Mouse (Mus musculus): ENCODE results near the gene Fam243. TPM values are rescaled to one million over a fixed set of nuclear protein-coding genes. Genes with fewer than 3 reads are reported as not detected.

Gene Fam243
- total and polyA plus RNA-seq, 3 experiments: not detected

DNA sequence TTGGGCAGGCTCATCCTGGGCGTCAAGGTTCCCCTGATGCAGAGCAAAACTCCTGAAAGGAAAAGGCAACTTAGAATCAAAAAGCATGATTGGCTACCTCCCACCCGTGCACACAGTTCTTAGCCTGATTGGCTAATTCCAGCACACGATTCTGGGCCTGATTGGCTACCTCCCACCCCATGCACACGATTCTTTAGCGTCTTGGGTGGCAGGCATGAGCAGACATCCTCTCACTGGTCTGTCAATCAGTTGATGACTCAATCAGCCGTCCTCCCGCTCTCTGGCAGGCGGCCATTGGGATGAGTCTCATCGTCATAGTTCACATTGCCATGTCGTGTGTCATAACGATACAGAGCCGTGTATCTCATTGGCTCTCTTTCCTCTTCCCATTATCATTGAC, 27.7 kb upstream of the Fam243 start:
- Histone ChIP-seq H3K36me3 (ENCODE audit: control insufficient read depth in 1 of 2, insufficient read depth in 2 of 2, low read length in 2 of 2) (peaks cover 0 to 2% of the 10 kb centered on the region in 2 experiments; a peak in 1 of 4 replicates), H3K79me2 (ENCODE audit: control insufficient read depth, insufficient read depth, low read length, poor library complexity) (no peaks in the 10 kb centered on the region), H3K4me1 (ENCODE audit: control insufficient read depth in 1 of 2, insufficient read depth in 2 of 2, low read length in 2 of 2) (peaks cover 0 to 5% of the 10 kb centered on the region in 2 experiments; a peak in 3 of 4 replicates), H3K9me3 (replicated peaks; ENCODE audit: insufficient read depth, low read length) (no peaks in the 10 kb centered on the region), H3K9ac (ENCODE audit: control insufficient read depth, low read depth, low read length, poor library complexity, severe bottlenecking) (no peak overlapping the region), H3K27ac (ENCODE audit: control insufficient read depth, low read depth, low read length) (no peak overlapping the region), H3K27me3 (ENCODE audit: control insufficient read depth in 1 of 2, insufficient read depth in 2 of 2, low read length in 2 of 2) (peaks cover 0 to 4% of the 10 kb centered on the region in 2 experiments; a peak in 2 of 4 replicates), H3K4me3 (ENCODE audit: control insufficient read depth in 1 of 2, insufficient read depth in 1 of 2, low read depth in 2 of 2, low read length in 2 of 2) (no peak overlapping the region)
- peak; percentile 20 for DNase-seq (ENCODE audit: low read depth, low spot score)
- TF ChIP-seq ZMIZ1 (IDR thresholded peaks at IDR 0.05; ENCODE audit: low read depth, low read length) (no peak), GABPA (IDR thresholded peaks at IDR 0.05; ENCODE audit: low read depth, low read length) (no peak), TAL1 (IDR thresholded peaks at IDR 0.05; ENCODE audit: low read length) (no peak)

DNA sequence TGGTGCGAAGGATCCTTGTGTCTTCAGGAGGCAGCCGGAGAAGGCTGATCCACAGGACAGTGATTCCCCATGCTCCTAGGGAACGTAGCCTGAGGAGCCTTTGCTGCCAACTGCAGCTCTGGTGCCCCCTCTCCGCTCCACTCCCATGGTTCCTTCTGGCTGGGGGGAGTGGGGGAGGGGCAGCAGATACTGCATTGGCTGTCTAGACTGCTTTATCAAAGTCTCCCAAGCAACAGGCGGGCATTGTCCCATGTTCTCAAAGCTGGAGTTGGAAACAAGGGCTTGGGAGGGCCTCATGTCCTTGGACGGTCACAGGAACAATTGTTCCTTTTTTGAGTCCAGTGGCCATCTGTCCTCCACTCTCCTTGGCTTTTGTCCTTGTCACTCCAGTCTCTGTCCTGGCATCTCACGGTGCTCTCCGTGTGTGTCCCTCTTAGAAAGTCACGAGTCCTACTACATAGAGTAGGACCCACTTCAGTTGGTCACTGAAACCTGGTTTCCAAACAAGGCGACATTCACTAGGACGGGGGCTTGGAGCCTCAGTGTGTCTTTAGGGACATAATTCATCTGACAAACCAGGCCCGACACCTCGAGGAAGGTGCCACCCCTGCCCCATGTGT, 25.2 kb upstream of the Fam243 start:
- H3K27me3 ChIP-seq (ENCODE audit: control insufficient read depth in 1 of 2, insufficient read depth in 2 of 2, low read length in 2 of 2): no peaks in the 10 kb centered on the region
- peaks cover 0 to 5% of the 10 kb centered on the region in 2 experiments; a peak in 1 of 4 replicates for H3K36me3 ChIP-seq (ENCODE audit: control insufficient read depth in 1 of 2, insufficient read depth in 2 of 2, low read length in 2 of 2)
- no peak overlapping the region for H3K27ac ChIP-seq (ENCODE audit: control insufficient read depth, low read depth, low read length)
- no peak overlapping the region for H3K9ac ChIP-seq (ENCODE audit: control insufficient read depth, low read depth, low read length, poor library complexity, severe bottlenecking)
- DNase-seq (ENCODE audit: low read depth, low spot score): no peak
- no peak overlapping the region for H3K4me3 ChIP-seq (ENCODE audit: control insufficient read depth in 1 of 2, insufficient read depth in 1 of 2, low read depth in 2 of 2, low read length in 2 of 2)
- no peaks in the 10 kb centered on the region for H3K79me2 ChIP-seq (ENCODE audit: control insufficient read depth, insufficient read depth, low read length, poor library complexity)
- TF ChIP-seq RCOR1 (IDR thresholded peaks at IDR 0.05; ENCODE audit: low read depth, low read length) (no peak), CHD1 (IDR thresholded peaks at IDR 0.05; ENCODE audit: low read depth, low read length) (no peak), ETS1 (IDR thresholded peaks at IDR 0.05; ENCODE audit: low read depth, low read length) (no peak), RAD21 (IDR thresholded peaks at IDR 0.05; ENCODE audit: low read depth, low read length) (no peak), CHD2 (IDR thresholded peaks at IDR 0.05; ENCODE audit: low read length) (no peak), POLR2AphosphoS2 (IDR thresholded peaks at IDR 0.05; ENCODE audit: low read length) (no peak), TCF12 (IDR thresholded peaks at IDR 0.05; ENCODE audit: low read depth, low read length) (no peak), HCFC1 (IDR thresholded peaks at IDR 0.05; ENCODE audit: low read depth, low read length) (no peak), GABPA (IDR thresholded peaks at IDR 0.05; ENCODE audit: low read depth, low read length) (no peak), SIN3A (IDR thresholded peaks at IDR 0.05; ENCODE audit: low read length) (no peak), ZNF384 (IDR thresholded peaks at IDR 0.05; ENCODE audit: low read depth, low read length) (no peak), MAX (IDR thresholded peaks at IDR 0.05; ENCODE audit: low read length) (no peak)
- H3K9me3 ChIP-seq (replicated peaks; ENCODE audit: insufficient read depth, low read length): no peaks in the 10 kb centered on the region
- H3K4me1 ChIP-seq (ENCODE audit: control insufficient read depth in 1 of 2, insufficient read depth in 2 of 2, low read length in 2 of 2): peaks cover 0 to 5% of the 10 kb centered on the region in 2 experiments; a peak in 3 of 4 replicates

DNA sequence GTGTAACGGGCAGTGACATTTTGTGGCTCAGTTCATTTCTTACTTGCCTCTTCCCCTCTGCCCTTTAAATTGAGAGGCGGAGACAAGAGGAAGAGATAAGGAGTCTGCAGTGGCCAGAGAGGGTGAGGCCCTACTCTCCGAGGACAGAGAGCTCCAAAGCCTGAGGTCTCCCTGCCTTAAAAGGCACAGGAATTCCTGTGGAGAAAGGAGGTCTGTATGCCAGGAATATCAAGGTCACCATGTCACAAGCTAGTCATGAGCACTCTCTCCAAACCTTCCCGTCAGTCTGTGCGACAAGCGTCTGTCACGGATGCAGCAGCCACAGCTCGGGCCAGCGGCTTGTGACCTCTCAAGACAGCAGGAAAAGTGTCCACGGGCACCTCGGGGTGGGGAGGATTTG, 23.9 kb upstream of the Fam243 start:
- Histone ChIP-seq H3K9me3 (replicated peaks; ENCODE audit: insufficient read depth, low read length) (no peaks in the 10 kb centered on the region), H3K9ac (ENCODE audit: control insufficient read depth, low read depth, low read length, poor library complexity, severe bottlenecking) (peak overlapping the region; percentile 2; the same call in 1 of the 2 replicates), H3K79me2 (ENCODE audit: control insufficient read depth, insufficient read depth, low read length, poor library complexity) (no peaks in the 10 kb centered on the region), H3K36me3 (ENCODE audit: control insufficient read depth in 1 of 2, insufficient read depth in 2 of 2, low read length in 2 of 2) (peaks cover 0 to 6% of the 10 kb centered on the region in 2 experiments; a peak in 1 of 4 replicates), H3K27me3 (ENCODE audit: control insufficient read depth in 1 of 2, insufficient read depth in 2 of 2, low read length in 2 of 2) (no peaks in the 10 kb centered on the region), H3K27ac (ENCODE audit: control insufficient read depth, low read depth, low read length) (no peak overlapping the region), H3K4me1 (ENCODE audit: control insufficient read depth in 1 of 2, insufficient read depth in 2 of 2, low read length in 2 of 2) (peaks cover 0 to 5% of the 10 kb centered on the region in 2 experiments; a peak in 3 of 4 replicates), H3K4me3 (ENCODE audit: control insufficient read depth in 1 of 2, insufficient read depth in 1 of 2, low read depth in 2 of 2, low read length in 2 of 2) (peak overlapping the region in 1 of 2 experiments; percentile 10; a peak in 1 of 4 replicates)
- DNase-seq (ENCODE audit: low read depth, low spot score): peak; percentile 31
- TF ChIP-seq ZC3H11A (IDR thresholded peaks at IDR 0.05; ENCODE audit: low read depth, low read length) (no peak), GATA1 (IDR thresholded peaks at IDR 0.05; ENCODE audit: low read depth, low read length) (peak; percentile 35; the same call in 1 of the 2 replicates), MXI1 (IDR thresholded peaks at IDR 0.05; ENCODE audit: low read depth, low read length) (peak; percentile 35; the same call in 1 of the 2 replicates), CTCF (IDR thresholded peaks at IDR 0.05 in 2 of 3, conservative IDR thresholded peaks at IDR 0.05 in 1 of 3; ENCODE audit: control insufficient read depth in 1 of 3, insufficient read depth in 1 of 3, low read depth in 2 of 3, low read length in 3 of 3, poor library complexity in 1 of 3, severe bottlenecking in 1 of 3) (no peak), POLR2AphosphoS5 (IDR thresholded peaks at IDR 0.05; ENCODE audit: borderline replicate concordance, low read depth, low read length) (no peak), USF1 (IDR thresholded peaks at IDR 0.05; ENCODE audit: low read depth, low read length) (no peak), CHD2 (IDR thresholded peaks at IDR 0.05; ENCODE audit: low read length) (no peak), ZKSCAN1 (IDR thresholded peaks at IDR 0.05; ENCODE audit: low read depth, low read length) (no peak), MEF2A (IDR thresholded peaks at IDR 0.05; ENCODE audit: extremely low read depth, insufficient replicate concordance, low read depth, low read length, poor library complexity, severe bottlenecking) (no peak), RCOR1 (IDR thresholded peaks at IDR 0.05; ENCODE audit: low read depth, low read length) (no peak), JUND (IDR thresholded peaks at IDR 0.05; ENCODE audit: low read depth, low read length) (no peak), TBP (IDR thresholded peaks at IDR 0.05; ENCODE audit: low read depth, low read length) (no peak), SIN3A (IDR thresholded peaks at IDR 0.05; ENCODE audit: low read length) (peak; percentile 36; the same call in 1 of the 2 replicates), ETS1 (IDR thresholded peaks at IDR 0.05; ENCODE audit: low read depth, low read length) (0 out of 2 replicates have a peak, but pooled peaks have one; percentile 19), MYC (IDR thresholded peaks at IDR 0.05; ENCODE audit: low read depth, low read length) (no peak)

All from MEL (cell line).